Mouse (Mus musculus) forebrain, embryonic 14.5 days (tissue): ENCODE measurements at regions not wholly inside any gene's neighbourhood (a gene's known extent, or its start where the extent isn't known, plus 50 kb on each side); places are given as distances from the start of the nearest gene placed in this dataset.

Source experiments
- ATAC-seq: fragments of 200-750 bp; cut with Nextera tagmentation; 2 replicates; pipeline ENCODE4 v1.8.0; 2017; ENCODE audit warnings: mild to moderate bottlenecking, moderate library complexity
- DNase-seq: peaks from one replicate; pipeline ENCODE4 v3.0.0-alpha.2; 2015; ENCODE audit warnings: low spot score
- H3K27ac ChIP-seq: fragments of 300-500 bp; sonication (generic); 2 replicates; pipeline ENCODE4 v1.5.1; 2014; ENCODE audit warnings: low read depth, mild to moderate bottlenecking, control low read depth, low read length, moderate library complexity
- H3K27me3 ChIP-seq: fragments of 300-500 bp; sonication (generic); replicated peaks from 2 replicates; pipeline ENCODE4 v1.6.1; 2014; ENCODE audit warnings: low read length, control low read depth, mixed read lengths; ENCODE audit not compliant: control insufficient read depth, insufficient read depth
- H3K36me3 ChIP-seq: fragments of 300-500 bp; sonication (generic); 2 replicates; pipeline ENCODE4 v1.6.1; 2014; ENCODE audit warnings: low read length, control low read depth; ENCODE audit not compliant: control insufficient read depth, insufficient read depth
- H3K4me1 ChIP-seq: fragments of 300-500 bp; sonication (generic); 2 replicates; pipeline ENCODE4 v1.6.1; 2014; ENCODE audit warnings: antibody characterized with exemption, low read length, control low read depth; ENCODE audit not compliant: control insufficient read depth, insufficient read depth
- H3K4me2 ChIP-seq: fragments of 300-500 bp; sonication (generic); 2 replicates; pipeline ENCODE4 v1.6.1; 2014; ENCODE audit warnings: mild to moderate bottlenecking, control low read depth, low read length
- H3K4me3 ChIP-seq: fragments of 300-500 bp; sonication (generic); 2 replicates; pipeline ENCODE4 v1.5.1; 2014; ENCODE audit warnings: low read depth, low read length, control low read depth
- H3K9ac ChIP-seq: fragments of 300-500 bp; sonication (generic); 2 replicates; pipeline ENCODE4 v1.6.1; 2014; ENCODE audit warnings: mild to moderate bottlenecking, low read length, control low read depth, moderate library complexity
- H3K9me3 ChIP-seq: fragments of 300-500 bp; sonication (generic); replicated peaks from 2 replicates; pipeline ENCODE4 v1.6.1; 2016; ENCODE audit warnings: low read length, control low read depth, mixed read lengths; ENCODE audit not compliant: control insufficient read depth
- WGBS: fragments of 180-500 bp; shearing (Covaris S2); extraction: QIAGEN DNeasy Blood & Tissue Kit; methylation state at CpG from one replicate; pipeline ENCODE4 v1.1.7; 2014; 5-methylcytosine and 5-hydroxymethylcytosine counted together

- no peak overlapping the region for H3K27ac ChIP-seq
- 95% methylated on average over 1 of the region's 1 CpGs for WGBS
- H3K27me3 ChIP-seq: no peaks in the 10 kb centered on the region
Observed at GRCm38 (mm10) chr3:21218936-21219335, 852.0 kb upstream of the Agtr1b start.

GRCm38 (mm10) chr3:21241184-21241583, 835.3 kb upstream of the Tbl1xr1 start:
- no peak overlapping the region for H3K27ac ChIP-seq
- H3K27me3 ChIP-seq: no peaks in the 10 kb centered on the region
- H3K4me2 ChIP-seq: no peak overlapping the region
- no peaks in the 10 kb centered on the region for H3K9me3 ChIP-seq
- no peak overlapping the region for H3K4me3 ChIP-seq
- WGBS: 85% methylated on average over 2 of the region's 2 CpGs
- H3K36me3 ChIP-seq: no peaks in the 10 kb centered on the region
- no peak for DNase-seq
- H3K4me1 ChIP-seq: no peaks in the 10 kb centered on the region
- no peak for ATAC-seq
- H3K9ac ChIP-seq: no peak overlapping the region

More at GRCm38 (mm10) chr3:21218936-21219335, 852.0 kb upstream of the Agtr1b start:
- H3K9me3 ChIP-seq: no peaks in the 10 kb centered on the region
- H3K4me2 ChIP-seq: no peak overlapping the region
- DNase-seq (no peak), ATAC-seq (no peak)
- no peak overlapping the region for H3K4me3 ChIP-seq
- no peaks in the 10 kb centered on the region for H3K4me1 ChIP-seq
- no peaks in the 10 kb centered on the region for H3K36me3 ChIP-seq
- no peak overlapping the region for H3K9ac ChIP-seq

- no peaks in the 10 kb centered on the region for H3K4me1 ChIP-seq
- WGBS: 98% methylated on average over 1 of the region's 1 CpGs
- H3K9ac ChIP-seq: no peak overlapping the region
- no peaks in the 10 kb centered on the region for H3K27me3 ChIP-seq
- no peak overlapping the region for H3K27ac ChIP-seq
- DNase-seq (no peak), ATAC-seq (no peak)
- no peak overlapping the region for H3K4me3 ChIP-seq
- no peaks in the 10 kb centered on the region for H3K9me3 ChIP-seq
- no peaks in the 10 kb centered on the region for H3K36me3 ChIP-seq
- no peak overlapping the region for H3K4me2 ChIP-seq
Observed at GRCm38 (mm10) chr3:21256129-21256760, 820.2 kb upstream of the Tbl1xr1 start.

GRCm38 (mm10) chr3:21263317-21263716, 813.1 kb upstream of the Tbl1xr1 start:
- no peak overlapping the region for H3K27ac ChIP-seq
- WGBS: 91% methylated on average over 2 of the region's 2 CpGs
- no peaks in the 10 kb centered on the region for H3K27me3 ChIP-seq
- no peaks in the 10 kb centered on the region for H3K9me3 ChIP-seq
- H3K4me2 ChIP-seq: no peak overlapping the region
- H3K36me3 ChIP-seq: no peaks in the 10 kb centered on the region
- H3K9ac ChIP-seq: no peak overlapping the region
- H3K4me3 ChIP-seq: no peak overlapping the region
- no peaks in the 10 kb centered on the region for H3K4me1 ChIP-seq
- DNase-seq (no peak), ATAC-seq (no peak)

GRCm38 (mm10) chr3:21265491-21265890, 811.0 kb upstream of the Tbl1xr1 start:
- no peak overlapping the region for H3K4me2 ChIP-seq
- H3K9ac ChIP-seq: no peak overlapping the region
- H3K36me3 ChIP-seq: no peaks in the 10 kb centered on the region
- WGBS: 92% methylated on average over 2 of the region's 2 CpGs
- ATAC-seq: no peak
- no peak overlapping the region for H3K27ac ChIP-seq
- DNase-seq: no peak
- H3K27me3 ChIP-seq: no peaks in the 10 kb centered on the region
- no peak overlapping the region for H3K4me3 ChIP-seq
- H3K4me1 ChIP-seq: no peaks in the 10 kb centered on the region
- H3K9me3 ChIP-seq: no peaks in the 10 kb centered on the region

- H3K9me3 ChIP-seq: no peaks in the 10 kb centered on the region
- H3K27me3 ChIP-seq: no peaks in the 10 kb centered on the region
- ATAC-seq: no peak
- H3K9ac ChIP-seq: no peak overlapping the region
- no peak overlapping the region for H3K4me2 ChIP-seq
- H3K4me3 ChIP-seq: no peak overlapping the region
- no peak for DNase-seq
- no peaks in the 10 kb centered on the region for H3K36me3 ChIP-seq
- no peaks in the 10 kb centered on the region for H3K4me1 ChIP-seq
- no peak overlapping the region for H3K27ac ChIP-seq
- WGBS: 96% methylated on average over 7 of the region's 7 CpGs
Observed at GRCm38 (mm10) chr3:21268429-21269129, 807.9 kb upstream of the Tbl1xr1 start.

GRCm38 (mm10) chr3:21269130-21269440, 807.4 kb upstream of the Tbl1xr1 start:
- Histone ChIP-seq H3K27me3 (no peaks in the 10 kb centered on the region), H3K4me2 (no peak overlapping the region), H3K9ac (no peak overlapping the region), H3K9me3 (no peaks in the 10 kb centered on the region), H3K4me1 (no peaks in the 10 kb centered on the region), H3K36me3 (no peaks in the 10 kb centered on the region), H3K27ac (no peak overlapping the region), H3K4me3 (no peak overlapping the region)
- no peak for ATAC-seq
- no peak for DNase-seq
- WGBS: 80% methylated on average over 2 of the region's 2 CpGs

- H3K4me3 ChIP-seq: no peak overlapping the region
- ATAC-seq (no peak), DNase-seq (no peak)
- 87% methylated on average over 3 of the region's 3 CpGs for WGBS
- no peaks in the 10 kb centered on the region for H3K27me3 ChIP-seq
- H3K27ac ChIP-seq: no peak overlapping the region
- no peak overlapping the region for H3K4me2 ChIP-seq
- no peaks in the 10 kb centered on the region for H3K9me3 ChIP-seq
- no peaks in the 10 kb centered on the region for H3K4me1 ChIP-seq
- no peaks in the 10 kb centered on the region for H3K36me3 ChIP-seq
- H3K9ac ChIP-seq: no peak overlapping the region
Observed at GRCm38 (mm10) chr3:21270788-21271187, 805.7 kb upstream of the Tbl1xr1 start.

GRCm38 (mm10) chr3:21272219-21272618, 804.2 kb upstream of the Tbl1xr1 start:
- 93% methylated on average over 4 of the region's 4 CpGs for WGBS
- Histone ChIP-seq H3K4me3 (no peak overlapping the region), H3K9ac (no peak overlapping the region), H3K4me2 (no peak overlapping the region), H3K36me3 (no peaks in the 10 kb centered on the region), H3K27me3 (no peaks in the 10 kb centered on the region), H3K9me3 (no peaks in the 10 kb centered on the region), H3K27ac (no peak overlapping the region), H3K4me1 (no peaks in the 10 kb centered on the region)
- ATAC-seq (no peak), DNase-seq (no peak)
